Mouse (Mus musculus): ENCODE data around the gene Cgref1. TPM values are rescaled to one million over a fixed set of nuclear protein-coding genes. Genes with fewer than 3 reads are reported as not detected.

Cgref1 gene
- total RNA-seq (2021): 10 to 100 TPM; 39.6 to 43.0 TPM
- long read RNA-seq, transcript Cgref1-201 (6 exons, 1,442 nt): major isoform, 56 of 65 reads
- long read RNA-seq, partial matches to known transcripts: 1 of 65 reads
- long read RNA-seq, other reads (novel, unspliced or antisense): 8 of 65 reads

DNA sequence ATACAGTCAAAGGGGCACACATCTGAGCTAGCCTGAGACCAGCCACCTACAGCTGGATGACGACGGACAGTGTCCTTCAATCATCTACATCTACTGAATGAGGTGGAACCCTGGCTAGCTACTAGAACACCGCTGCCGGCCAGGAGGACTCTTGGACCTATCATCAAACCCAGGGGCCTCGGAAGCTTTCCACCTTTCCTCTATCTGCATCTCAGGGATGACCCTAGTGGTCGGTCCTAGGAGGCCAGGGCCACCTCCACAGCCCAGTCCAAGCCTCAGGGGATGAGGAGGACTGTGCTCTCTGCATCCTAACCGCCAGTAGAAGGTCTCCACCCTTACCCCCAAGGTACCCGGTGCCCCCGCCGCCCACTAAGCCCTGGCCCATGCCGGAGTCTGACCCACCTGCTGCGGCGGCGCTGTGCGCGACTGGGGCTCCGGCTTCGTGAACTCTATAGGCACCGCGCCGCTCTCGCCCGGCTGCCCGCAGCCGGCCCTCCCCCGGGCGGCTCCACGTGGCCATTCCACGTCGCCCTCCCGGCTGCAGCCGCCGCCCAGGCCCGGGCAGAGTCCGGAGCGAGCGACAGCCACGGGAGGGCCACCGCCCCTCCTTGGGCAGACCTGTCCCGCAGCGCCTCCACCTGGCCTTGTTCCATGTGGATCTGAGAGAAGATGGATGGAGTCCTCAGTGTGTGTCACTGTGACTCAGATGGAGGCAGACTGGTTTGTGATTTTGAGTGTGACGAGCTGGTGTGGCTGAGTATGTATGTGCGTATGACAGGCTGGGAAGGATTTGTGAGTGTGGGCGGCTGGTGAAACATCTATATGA, at the start of gene Cgref1:
Gene Cgref1, minus strand, starts transcription at position 636 of the 826 bp plus-strand sequence.
- DNase-seq (ENCODE audit: low spot score in 2 of 2): peak; percentile 54 to 75

GRCm38 (mm10) chr5:30994074-30994473, 48.7 kb upstream of the Cgref1 start:
- DNase-seq (ENCODE audit: low spot score in 2 of 2): no peak

GRCm38 (mm10) chr5:30992980-30993676, 47.7 kb upstream of the Cgref1 start:
- no peak for DNase-seq (ENCODE audit: low spot score in 2 of 2)

DNA sequence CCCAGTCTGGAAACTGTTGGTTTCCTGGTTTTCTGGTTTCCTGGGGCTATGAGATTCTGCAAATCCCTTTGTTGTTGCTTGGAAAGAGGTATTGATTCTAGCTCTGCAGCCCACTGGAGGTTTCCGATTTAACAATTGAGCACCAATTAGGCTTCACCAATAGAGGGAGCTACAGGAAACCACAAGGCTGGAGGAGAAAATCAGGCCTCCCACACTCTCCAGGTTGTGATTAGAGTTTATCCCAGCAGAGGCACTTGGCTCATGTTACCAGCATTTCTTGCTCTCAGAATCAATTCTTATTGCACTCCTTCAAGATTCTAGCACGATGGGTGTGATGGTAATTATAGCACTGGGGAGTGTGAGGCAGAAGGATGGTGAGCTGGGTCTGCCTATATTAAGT, 37.0 kb upstream of the Cgref1 start:
- DNase-seq (ENCODE audit: low spot score in 2 of 2): peak in 1 of 2 experiments; percentile 34

DNA sequence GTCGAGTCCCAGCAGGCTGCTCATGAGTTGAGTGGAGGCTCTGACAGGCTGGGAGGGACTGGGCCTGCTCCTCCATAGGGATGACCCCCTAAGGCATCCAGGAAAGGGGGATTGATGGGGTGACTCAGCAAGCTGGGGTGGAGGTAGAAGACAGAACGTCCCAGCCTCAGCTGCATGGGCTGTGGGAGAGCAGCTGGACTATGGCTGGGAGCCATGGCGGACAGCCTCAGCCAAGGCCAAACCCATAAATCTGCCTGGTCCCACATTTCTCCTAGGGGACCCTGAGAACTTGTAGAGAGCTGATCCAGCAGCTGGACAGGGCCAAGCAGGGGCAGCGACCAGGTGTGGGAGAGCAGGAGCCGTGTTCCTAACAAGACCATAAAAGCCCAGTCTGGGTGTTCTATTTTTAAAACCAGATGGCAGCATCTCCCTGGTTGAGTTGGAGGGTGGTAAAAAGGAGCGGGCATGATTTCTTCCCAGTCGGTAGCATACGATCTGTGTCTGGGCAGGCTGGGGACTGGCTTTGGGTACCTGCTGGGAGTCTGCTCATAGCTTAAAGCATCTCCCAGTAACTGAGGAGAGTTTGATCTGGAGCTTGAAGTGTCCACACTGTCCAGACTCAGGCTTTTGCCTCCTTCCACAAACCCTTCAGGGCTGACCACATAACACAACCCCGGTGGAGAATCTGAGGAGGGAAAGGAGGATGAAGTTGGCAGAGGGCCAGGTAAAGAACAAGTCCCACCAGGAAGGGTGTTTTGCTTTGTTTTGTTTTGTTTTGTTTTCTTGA, 29.7 kb upstream of the Cgref1 start:
- DNase-seq (ENCODE audit: low spot score in 2 of 2): no peak

- no peak for DNase-seq (ENCODE audit: low spot score in 2 of 2)
Observed at GRCm38 (mm10) chr5:30969440-30969839, 24.0 kb upstream of the Cgref1 start.

GRCm38 (mm10) chr5:30968416-30968815, 23.0 kb upstream of the Cgref1 start, which contains the start of gene Tcf23:
Gene Tcf23, plus strand, starts transcription at chr5:30968662.
- no peak for DNase-seq (ENCODE audit: low spot score in 2 of 2)

DNA sequence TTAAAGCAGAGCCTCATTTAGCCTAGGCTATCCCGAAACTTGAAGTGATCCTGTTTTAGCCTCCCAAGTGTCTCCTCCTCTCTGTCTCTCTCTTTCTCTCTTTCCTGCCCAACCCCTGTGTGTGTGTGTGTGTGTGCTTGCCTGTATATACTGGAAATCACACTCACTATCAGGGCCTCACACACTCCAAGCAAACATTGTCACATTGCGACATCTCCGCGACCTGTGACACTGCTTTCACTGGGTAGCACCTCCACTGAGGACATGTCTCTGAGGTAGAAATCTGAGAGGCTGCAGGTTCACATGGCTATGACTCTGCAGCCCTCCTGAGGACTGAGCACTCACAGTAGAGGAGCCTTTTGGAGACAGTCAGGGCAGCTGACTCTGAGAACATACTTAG, 20.8 kb upstream of the Cgref1 start:
- no peak for DNase-seq (ENCODE audit: low spot score in 2 of 2)

DNA sequence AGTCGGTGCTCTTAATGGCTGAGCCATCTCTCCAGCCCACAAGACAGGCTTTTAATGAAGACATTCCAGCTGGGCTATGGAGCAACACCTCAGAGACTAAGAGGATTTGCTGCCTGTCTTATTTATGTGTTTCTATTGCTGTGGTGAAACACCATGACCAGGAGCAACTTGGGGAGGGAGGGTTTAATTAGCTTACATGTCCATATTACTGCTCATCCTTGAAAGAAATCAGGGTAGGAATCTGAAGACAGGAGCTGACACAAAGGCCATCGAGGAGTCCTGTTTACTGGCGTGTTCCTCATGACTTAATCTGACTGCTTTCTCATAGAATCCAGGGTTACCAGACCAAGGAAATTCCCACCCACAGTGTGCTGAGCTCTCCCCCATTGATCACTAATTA, 18.5 kb upstream of the Cgref1 start:
- DNase-seq (ENCODE audit: low spot score in 2 of 2): no peak

DNA sequence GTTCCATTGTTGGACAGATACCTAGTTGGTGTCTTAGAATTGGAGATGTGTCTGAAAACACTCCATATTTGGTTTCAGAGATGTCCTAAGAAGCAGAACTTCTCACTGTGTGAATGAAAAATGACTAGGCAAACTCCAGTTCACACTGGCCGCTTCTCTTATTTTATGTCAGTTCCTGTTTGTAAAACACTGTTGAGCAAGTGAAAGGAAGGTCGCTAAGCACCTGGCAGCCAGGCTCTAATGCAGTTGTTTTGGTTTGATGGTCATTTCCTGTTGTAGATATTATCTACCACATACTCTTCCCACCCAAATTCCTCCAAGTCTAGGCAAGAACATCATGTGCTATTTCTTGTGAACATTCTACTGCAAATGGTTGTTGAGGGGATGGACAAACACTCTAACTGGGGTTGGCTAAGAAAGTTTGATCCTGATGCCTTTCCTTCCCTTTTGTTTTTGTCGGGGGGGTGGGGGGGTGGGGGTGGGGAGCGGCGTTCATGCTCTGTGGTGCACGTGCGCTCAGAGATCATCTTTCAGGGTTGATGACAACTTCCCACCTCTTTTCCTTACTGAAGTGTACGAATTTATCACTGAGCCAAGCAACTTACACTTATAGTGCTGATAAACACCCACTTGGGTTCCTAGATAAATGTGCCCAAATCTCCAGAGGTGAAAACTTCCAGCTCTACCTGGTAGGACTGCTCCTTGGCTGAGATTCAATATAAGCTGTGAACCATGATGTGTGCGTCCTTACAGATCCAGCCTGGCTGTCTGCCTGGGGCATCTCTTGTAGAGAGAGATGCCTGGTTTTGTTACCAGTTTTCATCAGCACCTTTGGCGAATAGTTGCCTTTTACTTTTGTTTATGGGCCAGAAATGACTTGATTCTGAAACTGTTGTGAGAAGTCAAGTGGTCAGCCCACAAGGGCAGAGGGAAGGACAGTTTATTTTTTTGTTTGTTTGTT, 16.4 kb upstream of the Cgref1 start:
- no peak for DNase-seq (ENCODE audit: low spot score in 2 of 2)

DNA sequence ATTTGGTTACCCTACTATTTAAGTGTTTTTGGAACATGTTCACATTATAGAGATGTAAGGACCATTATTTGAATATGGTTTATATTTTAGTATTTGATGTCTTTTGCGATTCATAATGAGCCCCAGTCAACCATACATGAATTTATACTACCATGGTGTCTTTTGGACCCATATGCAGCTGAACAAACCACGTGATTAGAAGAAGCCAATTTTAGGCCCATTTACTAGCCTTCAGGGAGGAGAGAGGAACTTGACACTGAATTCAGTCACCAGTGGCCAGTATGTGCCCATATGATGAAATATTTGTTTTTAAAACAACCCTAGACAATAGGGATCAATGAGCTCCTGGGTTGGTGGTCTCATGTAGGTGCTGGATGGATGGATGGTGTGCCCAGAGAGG, 15.4 kb upstream of the Cgref1 start:
- DNase-seq (ENCODE audit: low spot score in 2 of 2): no peak

DNA sequence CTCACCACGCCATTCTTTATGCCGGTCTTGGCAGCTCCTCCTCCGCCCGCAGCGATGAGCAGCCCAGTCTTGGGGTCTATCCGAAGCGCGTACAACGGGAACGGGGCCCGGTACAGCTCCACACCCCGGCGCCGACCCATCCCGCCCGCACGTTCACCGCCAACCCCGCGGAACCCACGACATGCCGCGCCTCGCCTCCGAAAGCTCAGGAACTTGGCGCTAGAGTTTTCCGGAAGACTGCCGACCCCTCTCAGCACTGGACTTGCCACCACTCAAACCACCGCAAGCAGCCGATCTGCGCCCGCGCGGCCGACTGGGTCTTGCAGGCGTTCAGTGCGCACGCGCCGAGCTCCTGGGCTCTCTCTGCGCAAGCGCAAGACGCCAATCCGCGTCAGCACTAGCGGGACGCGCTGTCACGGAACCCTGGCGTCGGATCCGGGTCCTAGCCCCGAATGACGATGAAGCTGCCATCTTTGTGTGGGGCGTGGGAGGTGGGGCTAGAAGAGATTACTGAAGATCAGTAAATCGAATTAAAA, 14.6 kb upstream of the Cgref1 start, which contains the start of gene Preb:
Gene Preb, minus strand, starts transcription at position 396 of the 536 bp plus-strand sequence.
- DNase-seq (ENCODE audit: low spot score in 2 of 2): peak; percentile 99 to 100

- DNase-seq (ENCODE audit: low spot score in 2 of 2): no peak
Observed at GRCm38 (mm10) chr5:30959198-30959854, 13.9 kb upstream of the Cgref1 start.

- no peak for DNase-seq (ENCODE audit: low spot score in 2 of 2)
Observed at GRCm38 (mm10) chr5:30957891-30958290, 12.5 kb upstream of the Cgref1 start.

GRCm38 (mm10) chr5:30955751-30956150, 10.4 kb upstream of the Cgref1 start:
- no peak for DNase-seq (ENCODE audit: low spot score in 2 of 2)

DNA sequence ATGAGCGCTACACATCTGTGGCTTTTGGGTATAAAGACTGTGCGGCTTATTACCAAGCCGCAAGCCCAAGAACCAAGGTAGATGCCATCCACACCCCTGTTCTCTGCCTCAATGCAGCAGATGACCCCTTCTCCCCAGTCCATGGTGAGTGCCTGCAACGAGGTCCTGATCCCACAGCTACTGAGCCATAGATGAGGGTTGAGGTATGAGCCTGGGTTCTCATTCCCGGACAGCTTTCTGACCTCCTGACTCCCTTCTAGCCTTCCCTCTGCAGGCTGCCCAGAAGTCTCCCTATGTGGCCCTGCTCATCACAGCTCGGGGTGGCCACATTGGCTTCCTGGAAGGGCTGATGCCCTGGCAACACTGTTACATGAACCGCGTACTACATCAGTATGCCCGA, 9.2 kb upstream of the Cgref1 start:
- no peak for DNase-seq (ENCODE audit: low spot score in 2 of 2)

GRCm38 (mm10) chr5:30954065-30954464, 8.7 kb upstream of the Cgref1 start:
- DNase-seq (ENCODE audit: low spot score in 2 of 2): no peak

GRCm38 (mm10) chr5:30952551-30952950, 7.2 kb upstream of the Cgref1 start:
- DNase-seq (ENCODE audit: low spot score in 2 of 2): no peak

- no peak for DNase-seq (ENCODE audit: low spot score in 2 of 2)
Observed at GRCm38 (mm10) chr5:30951706-30952105, 6.3 kb upstream of the Cgref1 start.
